Mouse (Mus musculus) lung, embryonic 15.5 days (tissue): Measurements from ENCODE around the gene 1810037I17Rik. TPM values are rescaled to one million over a fixed set of nuclear protein-coding genes. Genes with fewer than 3 reads are reported as not detected.

ENCODE experiments used
- ATAC-seq: fragments of 200-750 bp; cut with Nextera tagmentation; 2 replicates; pipeline ENCODE4 v1.8.0; 2017; ENCODE audit warnings: moderate number of reproducible peaks, borderline replicate concordance; ENCODE audit not compliant: low FRiP score, low TSS enrichment; ENCODE audit errors: extremely low read depth
- H3K27ac ChIP-seq: fragments of 300-500 bp; sonication (generic); 2 replicates; pipeline ENCODE4 v1.5.1; 2015; ENCODE audit warnings: moderate library complexity, mild to moderate bottlenecking, inconsistent platforms
- H3K27me3 ChIP-seq: fragments of 300-500 bp; sonication (generic); 2 replicates; pipeline ENCODE4 v1.6.1; 2015; ENCODE audit warnings: inconsistent platforms
- H3K36me3 ChIP-seq: fragments of 300-500 bp; sonication (generic); 2 replicates; pipeline ENCODE4 v1.6.1; 2015; ENCODE audit warnings: inconsistent platforms
- H3K4me1 ChIP-seq: fragments of 300-500 bp; sonication (generic); 2 replicates; pipeline ENCODE4 v1.6.1; 2015; ENCODE audit warnings: inconsistent platforms
- H3K4me2 ChIP-seq: fragments of 300-500 bp; sonication (generic); 2 replicates; pipeline ENCODE4 v1.6.1; 2015; ENCODE audit warnings: inconsistent platforms, mild to moderate bottlenecking, moderate library complexity
- H3K4me3 ChIP-seq: fragments of 300-500 bp; sonication (generic); 2 replicates; pipeline ENCODE4 v1.5.1; 2015; ENCODE audit warnings: mild to moderate bottlenecking, inconsistent platforms
- H3K9ac ChIP-seq: fragments of 300-500 bp; sonication (generic); 2 replicates; pipeline ENCODE4 v1.6.1; 2015; ENCODE audit warnings: inconsistent platforms
- H3K9me3 ChIP-seq: fragments of 300-500 bp; sonication (generic); 2 replicates; pipeline ENCODE4 v1.6.1; 2016; ENCODE audit warnings: inconsistent platforms
- WGBS: fragments of 180-500 bp; shearing (Covaris S2); methylation state at CpG from one replicate; pipeline ENCODE4 v1.1.7; 2015; 5-methylcytosine and 5-hydroxymethylcytosine counted together
- polyA plus RNA-seq: library from polyadenylated mRNA; unstranded; fragments of >200 nt; fragmentation: Nextera tagmentation; extraction: Ambion mirVana; gene quantifications from 2 replicates; pipeline ENCODE4 v1.2.1, GENCODE M21; 2015

Gene 1810037I17Rik
- polyA plus RNA-seq, result 97.5 and 102 TPM in 2 replicates

DNA sequence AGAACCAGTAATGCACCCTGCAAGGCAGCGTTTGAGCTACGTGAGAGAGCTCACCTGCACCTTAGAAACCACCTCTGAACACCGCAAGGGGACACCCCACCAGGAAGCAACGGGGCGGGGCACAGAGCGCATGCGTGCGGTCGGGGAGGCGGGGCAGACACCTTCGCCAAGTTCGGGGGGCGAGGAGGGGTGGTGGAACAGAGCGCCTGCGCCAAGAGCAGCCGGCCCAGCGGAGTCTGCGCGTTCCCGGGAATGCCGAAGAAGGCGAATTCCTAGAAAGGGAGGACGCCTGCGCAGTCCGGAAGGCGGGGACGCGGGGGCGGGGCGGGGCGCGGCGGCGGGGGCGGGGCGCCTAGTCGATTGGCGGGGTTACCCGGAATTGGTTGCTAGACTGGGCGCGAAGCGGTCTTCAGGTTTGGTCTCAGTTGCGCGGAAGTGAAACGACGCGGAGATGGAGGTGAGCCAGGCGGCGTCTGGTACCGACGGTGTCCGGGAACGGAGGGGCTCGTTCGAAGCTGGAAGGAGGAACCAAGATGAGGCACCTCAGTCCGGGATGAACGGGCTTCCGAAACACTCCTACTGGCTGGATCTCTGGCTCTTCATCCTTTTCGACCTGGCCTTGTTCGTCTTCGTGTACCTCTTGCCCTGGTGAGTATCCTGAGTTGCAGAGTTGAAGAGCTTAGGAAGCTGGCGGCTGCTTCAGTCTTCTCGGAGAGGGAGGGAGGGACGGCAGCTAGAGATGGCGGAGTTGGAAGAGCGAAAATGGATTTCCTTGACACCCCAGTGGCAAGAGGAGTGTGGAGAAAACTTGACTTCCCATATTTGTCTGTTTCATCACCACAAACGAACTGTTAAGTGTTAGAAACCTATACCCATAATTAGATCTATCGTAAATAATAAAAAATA, at the start of gene 1810037I17Rik:
Gene 1810037I17Rik, plus strand, starts transcription at position 195 of the 906 bp plus-strand sequence.
- peak within 1 kb of the TSS; percentile 79 for H3K9ac ChIP-seq
- H3K4me1 ChIP-seq, result peaks cover 15% of the 10 kb centered on the region
- H3K27ac ChIP-seq, result peak within 1 kb of the TSS; percentile 89
- H3K36me3 ChIP-seq, result peaks cover 8% of the 10 kb centered on the region; the same call in 1 of the 2 replicates
- WGBS, result under 1% methylated on average over 68 of the region's 68 CpGs
- H3K4me2 ChIP-seq, result peak within 1 kb of the TSS; percentile 69
- no peaks in the 10 kb centered on the region for H3K27me3 ChIP-seq
- H3K9me3 ChIP-seq, result no peaks in the 10 kb centered on the region
- ATAC-seq, result peak; percentile 99
- H3K4me3 ChIP-seq, result peak within 1 kb of the TSS; percentile 59

DNA sequence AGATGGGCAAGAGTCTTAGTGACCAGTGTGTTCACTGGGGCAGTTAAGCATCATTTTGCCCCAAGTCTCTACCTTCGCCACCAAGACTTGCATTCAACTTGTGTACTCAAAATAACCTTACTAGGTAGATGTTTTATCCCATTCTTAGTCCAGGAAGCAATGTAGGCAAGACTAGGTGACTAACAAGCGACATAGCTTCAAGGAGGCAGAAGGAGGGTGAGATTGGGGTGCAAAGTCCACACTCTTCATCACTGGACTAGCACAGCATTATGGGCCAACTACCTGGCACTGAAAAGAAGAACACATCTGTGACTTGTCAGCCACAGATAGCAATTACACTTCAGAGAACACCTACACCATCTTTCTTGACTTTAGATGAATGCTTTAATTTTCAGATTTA, 47.1 kb upstream of the 1810037I17Rik start:
- Histone ChIP-seq H3K9me3 (no peaks in the 10 kb centered on the region), H3K4me2 (no peak overlapping the region), H3K27ac (no peak overlapping the region), H3K36me3 (no peaks in the 10 kb centered on the region), H3K27me3 (no peaks in the 10 kb centered on the region), H3K4me3 (no peak overlapping the region), H3K4me1 (no peaks in the 10 kb centered on the region), H3K9ac (no peak overlapping the region)
- no peak for ATAC-seq
- 82% methylated on average over 2 of the region's 2 CpGs for WGBS

DNA sequence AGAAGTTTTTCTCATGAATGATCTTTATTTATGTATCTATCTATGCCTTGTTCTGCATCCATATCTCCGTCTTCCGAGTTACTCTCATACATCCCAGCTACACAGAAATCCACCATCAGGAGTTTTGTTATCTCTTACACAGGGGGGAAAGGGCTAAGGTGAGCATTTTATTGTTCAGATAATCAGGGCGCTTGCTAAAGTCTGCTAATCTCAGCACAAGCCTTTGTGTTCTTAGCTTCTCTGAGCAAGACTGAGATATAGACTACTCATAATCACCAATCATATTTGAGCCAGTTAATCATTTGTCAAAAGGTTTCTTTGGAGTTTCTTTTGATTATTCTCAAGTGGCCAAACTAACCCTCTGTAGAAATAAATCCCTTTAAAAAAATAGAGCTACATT, 46.5 kb upstream of the 1810037I17Rik start:
- no peak overlapping the region for H3K4me2 ChIP-seq
- H3K27ac ChIP-seq, result no peak overlapping the region
- no peaks in the 10 kb centered on the region for H3K9me3 ChIP-seq
- WGBS, result 72% methylated on average over 3 of the region's 3 CpGs
- H3K36me3 ChIP-seq, result no peaks in the 10 kb centered on the region
- H3K4me1 ChIP-seq, result no peaks in the 10 kb centered on the region
- no peak overlapping the region for H3K4me3 ChIP-seq
- no peak for ATAC-seq
- H3K9ac ChIP-seq, result no peak overlapping the region
- no peaks in the 10 kb centered on the region for H3K27me3 ChIP-seq

DNA sequence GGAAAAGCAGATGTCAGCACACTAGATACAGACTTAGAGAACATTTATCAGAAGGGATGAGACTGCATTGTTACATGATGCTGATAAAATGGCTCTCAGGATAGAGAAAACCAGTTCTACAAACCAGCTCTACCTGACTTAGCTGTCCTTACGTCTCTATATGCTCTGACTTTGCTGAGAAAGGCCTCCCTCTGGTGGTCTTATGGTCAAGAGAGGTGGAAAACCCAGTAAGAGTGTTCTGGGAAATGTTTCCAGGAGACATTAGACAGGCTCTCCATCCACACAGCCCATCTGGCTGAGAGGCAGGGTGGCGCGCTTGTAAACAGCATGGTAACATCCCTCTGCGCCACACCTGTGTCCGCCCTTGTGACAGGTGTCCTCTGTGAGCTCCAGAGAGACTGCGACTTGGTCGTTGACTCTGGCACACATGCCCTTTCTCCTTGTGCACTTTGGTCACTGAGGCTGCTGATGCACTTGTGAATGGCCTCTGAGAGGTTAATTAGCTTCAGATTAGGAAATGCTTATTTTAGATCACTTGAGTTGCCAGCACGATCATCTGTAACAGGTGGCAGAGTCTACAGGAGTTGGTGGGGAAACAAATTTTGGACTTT, 45.2 kb upstream of the 1810037I17Rik start:
- ATAC-seq, result no peak
- Histone ChIP-seq H3K4me1 (no peaks in the 10 kb centered on the region), H3K27ac (no peak overlapping the region), H3K36me3 (no peaks in the 10 kb centered on the region), H3K9ac (no peak overlapping the region), H3K9me3 (no peaks in the 10 kb centered on the region), H3K4me3 (no peak overlapping the region), H3K4me2 (no peak overlapping the region), H3K27me3 (no peaks in the 10 kb centered on the region)
- WGBS, result 83% methylated on average over 8 of the region's 8 CpGs

DNA sequence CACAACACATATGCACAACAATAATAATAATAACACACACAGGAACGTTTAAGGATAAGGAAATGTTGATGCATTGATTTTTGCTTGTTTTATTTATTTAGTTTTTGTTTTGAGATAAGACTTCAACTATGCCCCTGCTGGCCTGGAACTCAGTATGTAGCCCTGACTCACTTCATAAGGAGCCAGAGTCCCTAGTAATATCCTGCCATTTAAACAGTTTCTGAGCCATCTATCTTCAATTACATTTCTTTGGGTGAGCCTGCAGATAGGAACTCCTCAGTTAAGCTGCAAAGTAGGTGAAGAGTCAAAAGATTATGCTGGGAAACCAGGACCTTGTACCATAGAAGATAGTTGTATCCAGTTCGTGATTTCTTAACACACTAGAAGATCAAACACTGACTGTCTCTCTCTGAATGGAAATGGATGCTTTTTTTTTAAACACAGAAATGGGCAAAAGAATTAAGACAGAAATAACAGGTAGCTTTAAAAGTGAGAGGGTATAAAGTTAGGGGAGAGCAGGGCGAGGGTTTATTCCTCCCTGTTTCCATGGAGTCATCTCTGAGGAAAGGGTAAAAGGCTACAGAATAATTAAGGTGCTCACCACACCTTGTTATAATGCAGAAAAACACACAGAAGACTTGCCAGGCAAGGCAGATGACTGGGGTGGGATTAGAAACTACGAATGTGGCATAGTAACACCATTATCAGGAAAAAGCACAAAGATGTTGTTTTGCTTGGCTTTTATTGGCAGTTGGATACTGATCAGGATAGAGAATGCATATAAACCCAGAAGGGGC, 36.3 kb upstream of the 1810037I17Rik start:
- no peak overlapping the region for H3K4me2 ChIP-seq
- H3K27me3 ChIP-seq, result no peaks in the 10 kb centered on the region
- ATAC-seq, result no peak
- H3K27ac ChIP-seq, result peak overlapping the region; percentile 35; the same call in 1 of the 2 replicates
- H3K36me3 ChIP-seq, result no peaks in the 10 kb centered on the region
- 58% methylated on average over 4 of the region's 4 CpGs for WGBS
- no peak overlapping the region for H3K9ac ChIP-seq
- H3K9me3 ChIP-seq, result no peaks in the 10 kb centered on the region
- H3K4me1 ChIP-seq, result peaks cover 8% of the 10 kb centered on the region; the same call in 1 of the 2 replicates
- no peak overlapping the region for H3K4me3 ChIP-seq

DNA sequence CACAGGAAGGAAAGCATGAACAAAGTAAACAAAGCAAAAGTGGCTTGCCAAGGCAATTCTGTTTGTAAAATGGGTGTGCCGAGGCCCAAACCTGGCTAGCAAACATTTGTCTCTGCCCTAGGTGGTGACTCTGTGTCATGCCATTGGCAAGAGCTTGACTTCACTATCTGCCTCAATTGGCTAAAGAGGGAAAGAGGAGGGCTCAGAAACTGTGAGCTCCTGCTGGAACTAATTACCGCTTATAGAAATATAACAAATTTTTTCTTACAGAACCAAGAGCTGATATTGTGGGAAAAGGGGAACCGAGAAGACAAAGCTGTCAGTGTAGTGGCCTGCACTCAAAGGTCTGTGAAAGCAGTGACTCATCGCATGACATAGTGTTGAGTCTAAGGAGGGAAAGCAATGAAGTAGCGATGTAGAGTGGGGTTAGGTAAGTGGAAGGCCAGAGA, 35.6 kb upstream of the 1810037I17Rik start:
- no peak overlapping the region for H3K9ac ChIP-seq
- 55% methylated on average over 5 of the region's 5 CpGs for WGBS

DNA sequence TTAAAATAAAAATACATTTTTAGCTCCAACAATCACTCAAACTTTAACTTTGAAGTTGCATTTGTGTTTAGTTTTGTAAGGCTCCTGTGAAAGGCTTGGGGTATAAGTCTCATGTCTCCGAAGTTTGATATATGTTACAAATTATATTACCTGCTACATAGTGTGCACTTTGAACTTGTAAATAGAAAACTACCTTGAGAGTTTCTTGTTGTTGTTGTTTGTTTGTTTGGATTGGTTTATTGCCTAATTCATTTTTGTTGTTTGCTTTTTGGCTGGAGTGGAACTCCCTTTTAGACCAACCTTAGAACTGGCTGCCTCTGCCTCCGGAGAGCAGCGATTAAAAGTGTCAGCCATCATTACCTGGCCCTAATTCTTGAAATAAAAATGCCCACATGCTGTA, 29.2 kb upstream of the 1810037I17Rik start, which contains the start of gene Fabp2:
Gene Fabp2, plus strand, starts transcription at position 301 of the 400 bp plus-strand sequence.
- Histone ChIP-seq H3K9ac (no peak within 1 kb of the TSS), H3K27ac (no peak within 1 kb of the TSS), H3K27me3 (no peaks in the 10 kb centered on the region), H3K4me3 (no peak within 1 kb of the TSS), H3K4me2 (no peak within 1 kb of the TSS), H3K9me3 (no peaks in the 10 kb centered on the region), H3K4me1 (no peaks in the 10 kb centered on the region), H3K36me3 (no peaks in the 10 kb centered on the region)
- no peak for ATAC-seq
- WGBS, result 93% methylated on average over 3 of the region's 3 CpGs

More for the DNA sequence above, 35.6 kb upstream of the 1810037I17Rik start:
- Histone ChIP-seq H3K4me1 (peaks cover 8% of the 10 kb centered on the region; the same call in 1 of the 2 replicates), H3K4me3 (no peak overlapping the region), H3K4me2 (no peak overlapping the region), H3K27me3 (no peaks in the 10 kb centered on the region), H3K36me3 (no peaks in the 10 kb centered on the region), H3K27ac (peak overlapping the region; percentile 55), H3K9me3 (no peaks in the 10 kb centered on the region)
- no peak for ATAC-seq

DNA sequence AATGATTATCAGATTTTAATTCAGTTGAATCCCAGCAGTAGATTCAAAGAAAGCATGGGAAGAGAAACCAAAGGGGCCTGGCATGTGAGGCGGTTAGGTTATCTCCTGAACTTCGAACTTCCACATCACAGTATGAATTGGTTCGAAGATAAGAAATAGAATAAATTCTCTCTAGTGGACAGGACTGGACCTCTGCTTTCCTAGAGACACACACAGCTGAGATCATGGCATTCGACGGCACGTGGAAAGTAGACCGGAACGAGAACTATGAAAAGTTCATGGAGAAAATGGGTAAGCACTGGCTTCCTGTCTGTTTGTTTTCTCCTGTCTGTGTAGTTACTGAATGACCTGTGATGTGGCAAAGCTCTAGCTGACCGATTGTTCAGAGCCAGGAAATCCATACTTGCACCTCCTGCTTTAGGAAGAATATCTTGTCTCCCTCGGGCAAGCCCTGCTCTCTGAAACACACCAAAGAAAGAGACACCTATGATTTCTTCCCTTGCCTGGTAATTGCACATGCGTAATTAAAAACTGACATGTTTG, 28.7 kb upstream of the 1810037I17Rik start:
- Histone ChIP-seq H3K4me2 (no peak overlapping the region), H3K9ac (no peak overlapping the region), H3K36me3 (no peaks in the 10 kb centered on the region), H3K4me1 (no peaks in the 10 kb centered on the region), H3K27me3 (no peaks in the 10 kb centered on the region), H3K27ac (no peak overlapping the region), H3K9me3 (no peaks in the 10 kb centered on the region), H3K4me3 (no peak overlapping the region)
- ATAC-seq, result no peak
- WGBS, result 51% methylated on average over 11 of the region's 11 CpGs

DNA sequence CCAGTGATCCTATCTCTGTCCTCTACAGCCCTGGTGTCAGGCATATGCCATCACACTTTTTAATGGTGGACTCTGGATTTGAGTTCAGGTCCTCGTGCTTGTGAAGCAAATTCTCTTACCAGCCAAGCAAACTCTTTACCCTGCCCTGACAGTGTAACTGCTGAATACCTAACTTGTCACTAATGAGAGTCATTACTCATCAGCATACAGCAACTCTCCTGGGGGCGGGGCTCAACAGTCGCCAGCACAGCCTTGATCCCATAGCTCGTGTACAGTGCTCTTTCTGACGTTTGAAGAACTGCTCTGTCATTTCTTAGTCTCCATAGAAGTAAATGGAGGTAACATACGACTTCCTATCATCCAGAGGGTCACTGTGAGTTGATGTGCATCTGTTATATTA, 25.7 kb upstream of the 1810037I17Rik start:
- no peaks in the 10 kb centered on the region for H3K9me3 ChIP-seq
- no peak overlapping the region for H3K4me3 ChIP-seq
- WGBS, result 51% methylated on average over 6 of the region's 6 CpGs
- no peak overlapping the region for H3K9ac ChIP-seq
- H3K36me3 ChIP-seq, result no peaks in the 10 kb centered on the region
- no peak overlapping the region for H3K4me2 ChIP-seq
- H3K4me1 ChIP-seq, result no peaks in the 10 kb centered on the region
- H3K27me3 ChIP-seq, result no peaks in the 10 kb centered on the region
- H3K27ac ChIP-seq, result no peak overlapping the region
- no peak for ATAC-seq

DNA sequence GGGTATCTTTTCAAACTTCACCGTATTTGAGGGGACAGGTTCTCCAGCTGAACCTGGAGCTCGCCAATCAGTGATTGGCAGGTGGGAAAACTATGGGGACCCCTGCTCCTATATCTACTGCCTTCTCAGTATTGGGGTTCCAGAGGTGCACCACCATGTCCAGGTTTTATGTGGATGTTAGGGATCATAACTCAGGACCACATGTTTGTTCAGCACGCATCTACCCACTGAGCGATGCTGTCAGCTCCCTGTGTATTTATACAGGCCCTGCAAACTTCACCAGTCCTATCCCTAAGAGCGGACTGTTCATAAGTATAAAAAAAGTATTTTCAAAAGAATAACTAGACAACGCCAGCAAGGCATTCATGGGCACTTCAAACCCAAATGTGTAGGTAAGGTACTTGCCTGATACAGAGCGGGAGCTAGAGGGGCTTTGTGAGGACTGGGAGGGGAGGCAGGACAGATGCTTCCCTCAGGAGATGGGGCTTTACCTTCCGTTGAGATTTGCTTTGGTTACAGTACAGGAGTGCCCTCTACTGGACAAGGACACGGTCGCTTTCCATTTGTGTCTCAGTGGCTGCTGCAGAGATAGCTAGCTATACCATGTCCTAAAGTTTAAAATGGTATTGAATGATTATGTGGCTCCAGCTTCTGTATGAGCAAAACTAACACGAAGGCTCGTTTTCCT, 20.1 kb upstream of the 1810037I17Rik start:
- WGBS, result 38% methylated on average over 12 of the region's 12 CpGs
- no peak overlapping the region for H3K4me2 ChIP-seq
- ATAC-seq, result no peak
- no peaks in the 10 kb centered on the region for H3K27me3 ChIP-seq
- H3K4me3 ChIP-seq, result no peak overlapping the region
- no peak overlapping the region for H3K27ac ChIP-seq
- no peak overlapping the region for H3K9ac ChIP-seq
- H3K4me1 ChIP-seq, result no peaks in the 10 kb centered on the region
- no peaks in the 10 kb centered on the region for H3K36me3 ChIP-seq
- no peaks in the 10 kb centered on the region for H3K9me3 ChIP-seq

DNA sequence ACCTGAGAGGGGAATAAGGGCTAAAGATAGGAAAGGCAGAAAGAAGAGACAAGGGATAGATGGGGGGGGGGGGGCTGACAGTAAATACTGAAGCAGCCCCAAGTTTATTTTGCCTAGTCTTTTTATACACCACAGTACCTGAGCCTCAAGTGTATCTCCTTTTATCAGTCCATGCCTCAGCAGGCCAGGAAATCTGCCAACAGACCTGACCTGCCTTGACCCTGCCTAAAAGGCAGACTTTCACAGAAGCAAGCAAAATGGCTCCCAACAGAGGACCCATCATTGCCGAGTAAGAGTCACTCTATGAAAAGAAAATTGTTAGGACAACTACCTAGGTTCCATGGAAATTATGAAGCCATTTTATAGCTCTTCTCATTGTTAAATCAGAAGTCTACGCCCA, 16.2 kb upstream of the 1810037I17Rik start:
- Histone ChIP-seq H3K4me2 (no peak overlapping the region), H3K9ac (no peak overlapping the region), H3K4me3 (no peak overlapping the region), H3K9me3 (no peaks in the 10 kb centered on the region), H3K36me3 (no peaks in the 10 kb centered on the region), H3K27me3 (no peaks in the 10 kb centered on the region), H3K4me1 (no peaks in the 10 kb centered on the region), H3K27ac (no peak overlapping the region)
- WGBS, result 81% methylated on average over 2 of the region's 2 CpGs
- no peak for ATAC-seq
